In genomic region chr15:3908721-3909120, GRCm38 (mm10) we compare ENCODE assay signal across 11 mouse cellular contexts.
DNase-seq lines count a peak whose midpoint lies in the region; ATAC-seq and TF ChIP-seq lines count a peak whose summit lies in the region.
"Had no signal": no experiment of that assay in that cellular context is flagged by ENCODE, and none has a peak within 500 bp of the region (broad histone marks: within the 10 kb centered on the region; RNA-seq: fewer than 3 reads in every experiment).

No protein-coding gene starts in this region.

- DNase-seq in heart, adult 2 months: no peak
- DNase-seq in lung, embryonic 14.5 days: peak; percentile 81
- no peak for DNase-seq in lung, adult 2 months
- peak; percentile 78 for DNase-seq in NIH3T3 (ENCODE audit: low read depth)
- peak; percentile 17 for DNase-seq in mesoderm, embryonic 11.5 days (ENCODE audit: low read depth, low spot score)
- no peak for DNase-seq in right cerebral cortex, postnatal 10 days (ENCODE audit: low spot score in 2 of 2)
- no peak for DNase-seq in gastrocnemius, postnatal 10 days

- H3K4me3 ChIP-seq in heart, adult 2 months: no peak overlapping the region
- no peak overlapping the region for H3K4me3 ChIP-seq in heart, embryonic 11.5 days (ENCODE audit: low read depth, low read length)
- no peak overlapping the region for H3K4me3 ChIP-seq in lung, embryonic 14.5 days (ENCODE audit: low read depth, low read length)
- H3K4me3 ChIP-seq in lung, adult 2 months (replicated peaks; ENCODE audit: extremely low read depth, low read depth, low read length): no peak overlapping the region
- H3K4me3 ChIP-seq: kidney, embryonic 15.5 days; stomach, embryonic 15.5 days had no signal

- H3K4me2 ChIP-seq in heart, embryonic 11.5 days: no peak overlapping the region
- no peak overlapping the region for H3K4me2 ChIP-seq in lung, embryonic 14.5 days
- H3K4me2 ChIP-seq: kidney, embryonic 15.5 days; stomach, embryonic 15.5 days had no signal

- H3K36me3 ChIP-seq in heart, adult 2 months (ENCODE audit: control insufficient read depth, insufficient read depth, low read length): no peaks in the 10 kb centered on the region; the same call in 1 of the 2 replicates
- H3K36me3 ChIP-seq in heart, embryonic 11.5 days (ENCODE audit: control insufficient read depth, insufficient read depth, low read length): no peaks in the 10 kb centered on the region
- no peaks in the 10 kb centered on the region for H3K36me3 ChIP-seq in lung, embryonic 14.5 days (ENCODE audit: insufficient read depth)
- H3K36me3 ChIP-seq: kidney, embryonic 15.5 days; stomach, embryonic 15.5 days had no signal

- no peak for ATAC-seq in heart, embryonic 11.5 days (replicated peaks; ENCODE audit: insufficient number of reproducible peaks, low FRiP score, low TSS enrichment)
- ATAC-seq in lung, embryonic 14.5 days (ENCODE audit: insufficient read depth): no peak

- no peaks in the 10 kb centered on the region for H3K79me2 ChIP-seq in heart, adult 2 months (replicated peaks; ENCODE audit: control insufficient read depth, insufficient read depth, low read length)

- no peak overlapping the region for H3K9ac ChIP-seq in heart, adult 2 months (ENCODE audit: low read depth, low read length)
- H3K9ac ChIP-seq in heart, embryonic 11.5 days (ENCODE audit: low read depth, low read length): no peak overlapping the region
- H3K9ac ChIP-seq in lung, embryonic 14.5 days: no peak overlapping the region
- H3K9ac ChIP-seq: kidney, embryonic 15.5 days; liver, embryonic 14.5 days; stomach, embryonic 15.5 days had no signal

- intact Hi-C loops in heart, adult 2 months (cut with DNase I): loop anchor here (5.0 to 10.0 kb wide), 3 partner anchors 466 to 704 kb away; no protein-coding TSS in a partner anchor

- no peak for TF ChIP-seq EP300 in heart, adult 2 months (IDR thresholded peaks at IDR 0.05; ENCODE audit: insufficient read depth, low read depth, low read length)

- H3K4me1 ChIP-seq in heart, adult 2 months (ENCODE audit: control insufficient read depth, insufficient read depth, low read length): no peaks in the 10 kb centered on the region
- peaks cover 2% of the 10 kb centered on the region; the same call in 1 of the 2 replicates for H3K4me1 ChIP-seq in heart, embryonic 11.5 days (ENCODE audit: control insufficient read depth, insufficient read depth, low read length)
- no peaks in the 10 kb centered on the region for H3K4me1 ChIP-seq in lung, embryonic 14.5 days (ENCODE audit: insufficient read depth)
- H3K4me1 ChIP-seq in lung, adult 2 months (ENCODE audit: control insufficient read depth, insufficient read depth, low read length): no peaks in the 10 kb centered on the region
- H3K4me1 ChIP-seq: kidney, embryonic 15.5 days; stomach, embryonic 15.5 days had no signal

- TF ChIP-seq CTCF in heart, adult 2 months (IDR thresholded peaks at IDR 0.05): peak; percentile 58
- peak; percentile 44 for TF ChIP-seq CTCF in lung, embryonic 14.5 days (IDR thresholded peaks at IDR 0.05; ENCODE audit: low read depth)
- TF ChIP-seq CTCF in lung, adult 2 months (IDR thresholded peaks at IDR 0.05; ENCODE audit: insufficient read depth, low read length): no peak

- H3K27me3 ChIP-seq in heart, adult 2 months (ENCODE audit: control insufficient read depth, insufficient read depth, low read length): no peaks in the 10 kb centered on the region
- H3K27me3 ChIP-seq in heart, embryonic 11.5 days (ENCODE audit: control insufficient read depth, insufficient read depth, low read length): no peaks in the 10 kb centered on the region
- no peaks in the 10 kb centered on the region for H3K27me3 ChIP-seq in lung, embryonic 14.5 days (ENCODE audit: insufficient read depth, low read length)
- H3K27me3 ChIP-seq: kidney, embryonic 15.5 days; stomach, embryonic 15.5 days had no signal

- H3K27ac ChIP-seq in heart, adult 2 months: no peak overlapping the region
- H3K27ac ChIP-seq in heart, embryonic 11.5 days (ENCODE audit: low read depth, low read length): no peak overlapping the region
- H3K27ac ChIP-seq in lung, embryonic 14.5 days (ENCODE audit: low read depth): no peak overlapping the region
- H3K27ac ChIP-seq: kidney, embryonic 15.5 days; liver, embryonic 14.5 days; stomach, embryonic 15.5 days had no signal

- no peak for TF ChIP-seq POLR2A in heart, adult 2 months (IDR thresholded peaks at IDR 0.05; ENCODE audit: insufficient read depth, low read depth, low read length)
- TF ChIP-seq POLR2A in lung, adult 2 months (IDR thresholded peaks at IDR 0.05; ENCODE audit: borderline replicate concordance, extremely low read depth, low read depth, low read length): no peak

- H3K9me3 ChIP-seq in heart, embryonic 11.5 days (replicated peaks; ENCODE audit: control insufficient read depth, low read length): no peaks in the 10 kb centered on the region
- no peaks in the 10 kb centered on the region for H3K9me3 ChIP-seq in lung, embryonic 14.5 days (ENCODE audit: low read depth, low read length)
- H3K9me3 ChIP-seq: kidney, embryonic 15.5 days; stomach, embryonic 15.5 days had no signal

- WGBS in heart, adult 2 months: 13% methylated on average over 2 of the region's 2 CpGs
- WGBS in heart, embryonic 11.5 days (ENCODE audit: insufficient replicate concordance): 10% methylated on average over 2 of the region's 2 CpGs
- 13% methylated on average over 2 of the region's 2 CpGs for WGBS in lung, embryonic 14.5 days
- WGBS in lung, adult 2 months: 7% methylated on average over 2 of the region's 2 CpGs

Comparison
In these comparisons a context has a peak if more than half of its experiments do, and no peak if none do; other contexts are left out.
1. DNase-seq: peak in lung, embryonic 14.5 days (single experiment), NIH3T3 (single experiment) and mesoderm, embryonic 11.5 days (single experiment); none in heart, adult 2 months (0 of 2), lung, adult 2 months (single experiment), right cerebral cortex, postnatal 10 days (0 of 2) and gastrocnemius, postnatal 10 days (single experiment).